Mouse (Mus musculus) embryo, embryonic 10 days (tissue): Measurements from ENCODE around the gene Fry.

Experiments
- DNase-seq: peaks from one replicate; pipeline ENCODE4 v3.0.0-alpha.2; 2015; ENCODE audit warnings: low spot score

Gene Fry

GRCm38 (mm10) chr5:150525239-150525638 lies 406.8 kb downstream of the Fry start:
- DNase-seq, result no peak

GRCm38 (mm10) chr5:150541302-150541701 lies 422.9 kb downstream of the Fry start:
- DNase-seq, result no peak

GRCm38 (mm10) chr5:150543184-150543583 lies 424.7 kb downstream of the Fry start:
- no peak for DNase-seq
